Mouse (Mus musculus) lung, postnatal 0 days (tissue): ENCODE measurements around the gene Lefty1. TPM values are rescaled to one million over a fixed set of nuclear protein-coding genes. Genes with fewer than 3 reads are reported as not detected.
A peak's percentile ranks its signal among the peaks of the same experiment; 100 is the strongest.

ENCODE experiments used
- ATAC-seq: fragments of 200-750 bp; cut with Nextera tagmentation; 2 replicates; pipeline ENCODE4 v1.8.0; 2017; ENCODE audit warnings: moderate library complexity
- DNase-seq: peaks from one replicate; pipeline ENCODE4 v3.0.0-alpha.2; 2016; ENCODE audit warnings: low spot score
- H3K27ac ChIP-seq: fragments of 300-500 bp; sonication (generic); 2 replicates; pipeline ENCODE4 v1.5.1; 2014; ENCODE audit warnings: antibody characterized with exemption, mild to moderate bottlenecking, low read length, mixed read lengths
- H3K27me3 ChIP-seq: fragments of 300-500 bp; sonication (generic); replicated peaks from 2 replicates; pipeline ENCODE4 v1.6.1; 2014; ENCODE audit warnings: low read length, mixed read lengths; ENCODE audit not compliant: insufficient read depth
- H3K36me3 ChIP-seq: fragments of 300-500 bp; sonication (generic); 2 replicates; pipeline ENCODE4 v1.6.1; 2014; ENCODE audit warnings: low read length, mixed read lengths; ENCODE audit not compliant: insufficient read depth
- H3K4me1 ChIP-seq: fragments of 300-500 bp; sonication (generic); 2 replicates; pipeline ENCODE4 v1.6.1; 2014; ENCODE audit warnings: antibody characterized with exemption, low read depth, low read length, mixed read lengths; ENCODE audit not compliant: insufficient read depth
- H3K4me2 ChIP-seq: fragments of 300-500 bp; sonication (generic); replicated peaks from 2 replicates; pipeline ENCODE4 v1.6.1; 2014; ENCODE audit warnings: low read depth, mild to moderate bottlenecking, low read length, moderate library complexity, mixed read lengths
- H3K4me3 ChIP-seq: fragments of 300-500 bp; sonication (generic); 2 replicates; pipeline ENCODE4 v1.5.1; 2014; ENCODE audit warnings: low read depth, low read length
- H3K9ac ChIP-seq: fragments of 300-500 bp; sonication (generic); replicated peaks from 2 replicates; pipeline ENCODE4 v1.6.1; 2014; ENCODE audit warnings: low read depth, mild to moderate bottlenecking
- H3K9me3 ChIP-seq: fragments of 300-500 bp; sonication (generic); 2 replicates; pipeline ENCODE4 v1.6.1; 2016; ENCODE audit warnings: low read length, mixed read lengths
- CTCF ChIP-seq: IDR thresholded peaks from 2 replicates; pipeline ENCODE4 v1.5.1; 2016; ENCODE audit warnings: antibody characterized with exemption, mild to moderate bottlenecking
- EP300 ChIP-seq: IDR thresholded peaks from 2 replicates; pipeline ENCODE4 v1.6.1; 2016; ENCODE audit warnings: antibody characterized with exemption, mild to moderate bottlenecking, control low read depth
- WGBS: fragments of 180-500 bp; shearing (Covaris S2); extraction: QIAGEN DNeasy Blood & Tissue Kit; methylation state at CpG from one replicate; pipeline ENCODE4 v1.1.7; 2014; 5-methylcytosine and 5-hydroxymethylcytosine counted together
- polyA plus RNA-seq: library from polyadenylated mRNA; unstranded; fragments of >200 nt; fragmentation: Nextera tagmentation; extraction: Ambion mirVana; gene quantifications from 2 replicates; pipeline ENCODE4 v1.2.1, GENCODE M21; 2015

Lefty1 gene
- polyA plus RNA-seq, 1 experiment from 2014 or later, result 1.1 TPM

GRCm38 (mm10) chr1:180945001-180945980 lies 10.5 kb downstream of the Lefty1 start:
- no peak overlapping the region for H3K4me3 ChIP-seq
- H3K9ac ChIP-seq, result no peak overlapping the region
- no peaks in the 10 kb centered on the region for H3K27me3 ChIP-seq
- peak overlapping the region; percentile 17; the same call in 1 of the 2 replicates for H3K27ac ChIP-seq
- H3K9me3 ChIP-seq, result no peaks in the 10 kb centered on the region
- 28% methylated on average over 20 of the region's 20 CpGs for WGBS
- DNase-seq (peak; percentile 90), ATAC-seq (peak; percentile 66)
- peak overlapping the region; percentile 35 for H3K4me2 ChIP-seq
- peaks cover 20% of the 10 kb centered on the region; the same call in 1 of the 2 replicates for H3K36me3 ChIP-seq
- TF ChIP-seq EP300 (no peak), CTCF (no peak)
- H3K4me1 ChIP-seq, result peaks cover 21% of the 10 kb centered on the region

- H3K4me3 ChIP-seq, result no peak overlapping the region
- DNase-seq, result no peak
- no peaks in the 10 kb centered on the region for H3K9me3 ChIP-seq
- TF ChIP-seq CTCF, result no peak
- TF ChIP-seq EP300, result no peak
- H3K27me3 ChIP-seq, result no peaks in the 10 kb centered on the region
- peaks cover 20% of the 10 kb centered on the region; the same call in 1 of the 2 replicates for H3K36me3 ChIP-seq
- ATAC-seq, result no peak
- WGBS, result 64% methylated on average over 6 of the region's 6 CpGs
- H3K9ac ChIP-seq, result no peak overlapping the region
- peaks cover 21% of the 10 kb centered on the region for H3K4me1 ChIP-seq
- no peak overlapping the region for H3K27ac ChIP-seq
- H3K4me2 ChIP-seq, result no peak overlapping the region
These were observed 11.6 kb downstream of the Lefty1 start for GRCm38 (mm10) chr1:180946448-180946847.

- 51% methylated on average over 6 of the region's 6 CpGs for WGBS
- DNase-seq, result peak; percentile 83
- peak; percentile 75 for ATAC-seq
- TF ChIP-seq CTCF (no peak), EP300 (peak; percentile 54; the same call in 1 of the 2 replicates)
- Histone ChIP-seq H3K4me1 (no peaks in the 10 kb centered on the region), H3K36me3 (peaks cover 39% of the 10 kb centered on the region), H3K27ac (no peak overlapping the region), H3K4me3 (no peak overlapping the region), H3K9ac (no peak overlapping the region), H3K9me3 (no peaks in the 10 kb centered on the region), H3K27me3 (no peaks in the 10 kb centered on the region), H3K4me2 (no peak overlapping the region)
These were observed 17.4 kb downstream of the Lefty1 start for GRCm38 (mm10) chr1:180952085-180952746.

GRCm38 (mm10) chr1:180952808-180953207 lies 18.0 kb downstream of the Lefty1 start:
- Histone ChIP-seq H3K27ac (no peak overlapping the region), H3K4me3 (no peak overlapping the region), H3K36me3 (peaks cover 39% of the 10 kb centered on the region), H3K27me3 (no peaks in the 10 kb centered on the region), H3K9ac (no peak overlapping the region), H3K4me1 (no peaks in the 10 kb centered on the region), H3K4me2 (no peak overlapping the region), H3K9me3 (no peaks in the 10 kb centered on the region)
- no peak for DNase-seq
- no peak for TF ChIP-seq EP300
- no peak for TF ChIP-seq CTCF
- whole genome bisulfite sequencing, result 67% methylated on average over 5 of the region's 5 CpGs
- ATAC-seq, result no peak

- ATAC-seq (no peak), DNase-seq (no peak)
- Histone ChIP-seq H3K27ac (no peak overlapping the region), H3K4me1 (no peaks in the 10 kb centered on the region), H3K4me2 (no peak overlapping the region), H3K27me3 (no peaks in the 10 kb centered on the region), H3K36me3 (peaks cover 33% of the 10 kb centered on the region), H3K4me3 (no peak overlapping the region), H3K9ac (no peak overlapping the region), H3K9me3 (no peaks in the 10 kb centered on the region)
- no peak for TF ChIP-seq EP300
- TF ChIP-seq CTCF, result no peak
- WGBS, result 90% methylated on average over 8 of the region's 8 CpGs
These were observed 21.6 kb downstream of the Lefty1 start for GRCm38 (mm10) chr1:180956401-180956800.

GRCm38 (mm10) chr1:180956973-180957381 lies 22.2 kb downstream of the Lefty1 start:
- no peak overlapping the region for H3K27ac ChIP-seq
- H3K4me2 ChIP-seq, result no peak overlapping the region
- no peaks in the 10 kb centered on the region for H3K27me3 ChIP-seq
- DNase-seq (peak; percentile 61), ATAC-seq (peak; percentile 89)
- H3K9ac ChIP-seq, result no peak overlapping the region
- 58% methylated on average over 8 of the region's 8 CpGs for WGBS
- no peaks in the 10 kb centered on the region for H3K9me3 ChIP-seq
- no peak overlapping the region for H3K4me3 ChIP-seq
- H3K36me3 ChIP-seq, result peaks cover 38% of the 10 kb centered on the region
- no peaks in the 10 kb centered on the region for H3K4me1 ChIP-seq
- TF ChIP-seq EP300, result peak; percentile 78
- TF ChIP-seq CTCF, result no peak
